Comparison of ENCODE assay signal across 10 mouse cellular contexts in the genomic region with DNA sequence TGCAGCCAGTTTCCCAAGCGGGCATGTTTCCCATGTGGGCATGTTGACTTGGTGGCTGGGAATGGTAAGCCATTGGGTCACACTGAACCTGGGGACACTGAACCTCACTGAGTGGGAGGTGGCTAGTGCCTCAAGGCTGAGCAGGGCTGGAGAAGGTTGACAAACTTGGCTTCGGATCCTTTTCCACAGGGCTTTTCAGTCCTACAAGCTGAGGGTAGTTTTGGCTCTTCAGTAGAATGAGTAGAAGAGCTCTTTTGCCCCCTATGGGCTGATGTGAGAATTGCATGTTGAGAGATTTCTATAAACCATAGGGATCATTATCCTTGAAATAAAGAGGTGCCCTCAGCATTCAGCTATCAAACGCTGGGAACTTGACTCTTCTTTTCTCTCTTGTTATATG. TPM values are rescaled to one million over a fixed set of nuclear protein-coding genes. Genes with fewer than 3 reads are reported as not detected.
A peak's percentile ranks its signal among the peaks of the same experiment; 100 is the strongest.
DNase-seq lines count a peak whose midpoint lies in the region; ATAC-seq lines count a peak whose summit lies in the region.
"Had no signal": no experiment of that assay in that cellular context is flagged by ENCODE, and none has a peak within 500 bp of the region (broad histone marks: within the 10 kb centered on the region; RNA-seq: fewer than 3 reads in every experiment).

No protein-coding gene starts in this region.

- ATAC-seq in midbrain, embryonic 16.5 days, result no peak
- no peak for ATAC-seq in embryonic facial prominence, embryonic 11.5 days (replicated peaks; ENCODE audit: insufficient number of reproducible peaks, low FRiP score, low TSS enrichment, low read depth)
- ATAC-seq in hindbrain, embryonic 12.5 days (ENCODE audit: low FRiP score), result peak; percentile 61; the same call in 1 of the 2 replicates

- no peaks in the 10 kb centered on the region for H3K4me1 ChIP-seq in midbrain, embryonic 10.5 days
- no peaks in the 10 kb centered on the region for H3K4me1 ChIP-seq in midbrain, embryonic 16.5 days (ENCODE audit: control insufficient read depth, insufficient read depth, low read length)
- H3K4me1 ChIP-seq in embryonic facial prominence, embryonic 11.5 days (ENCODE audit: control insufficient read depth, insufficient read depth, low read length), result no peaks in the 10 kb centered on the region
- no peaks in the 10 kb centered on the region for H3K4me1 ChIP-seq in hindbrain, embryonic 12.5 days
- H3K4me1 ChIP-seq: limb, embryonic 12.5 days had no signal

- no peak overlapping the region for H3K4me3 ChIP-seq in midbrain, embryonic 10.5 days
- H3K4me3 ChIP-seq in midbrain, embryonic 16.5 days (ENCODE audit: low read depth, low read length), result no peak overlapping the region
- H3K4me3 ChIP-seq in embryonic facial prominence, embryonic 11.5 days (ENCODE audit: low read depth, low read length), result no peak overlapping the region
- H3K4me3 ChIP-seq in hindbrain, embryonic 12.5 days, result no peak overlapping the region
- H3K4me3 ChIP-seq: limb, embryonic 12.5 days had no signal

- DNase-seq in midbrain, embryonic 10.5 days (ENCODE audit: low spot score), result peak; percentile 26
- peak; percentile 71 to 74 for DNase-seq in adrenal gland, postnatal 36 days
- peak; percentile 90 for DNase-seq in embryonic facial prominence, embryonic 11.5 days (ENCODE audit: low spot score)
- peak; percentile 37 for DNase-seq in layer of hippocampus, adult 9-11 months
- DNase-seq in lung, postnatal 25 days (ENCODE audit: low spot score), result peak; percentile 51
- DNase-seq in right cerebral cortex, postnatal 4 days, result peak; percentile 21

- no peak overlapping the region for H3K4me2 ChIP-seq in midbrain, embryonic 16.5 days (ENCODE audit: low read length)
- H3K4me2 ChIP-seq in embryonic facial prominence, embryonic 11.5 days (ENCODE audit: low read depth, low read length), result no peak overlapping the region
- no peak overlapping the region for H3K4me2 ChIP-seq in hindbrain, embryonic 12.5 days (replicated peaks)
- H3K4me2 ChIP-seq: limb, embryonic 12.5 days had no signal

- H3K9ac ChIP-seq in midbrain, embryonic 16.5 days (ENCODE audit: low read depth, low read length), result no peak overlapping the region
- no peak overlapping the region for H3K9ac ChIP-seq in embryonic facial prominence, embryonic 11.5 days (replicated peaks; ENCODE audit: low read length)
- no peak overlapping the region for H3K9ac ChIP-seq in hindbrain, embryonic 12.5 days
- H3K9ac ChIP-seq: limb, embryonic 12.5 days had no signal

- H3K27me3 ChIP-seq in midbrain, embryonic 10.5 days (ENCODE audit: low read depth, poor library complexity, severe bottlenecking), result no peaks in the 10 kb centered on the region
- no peaks in the 10 kb centered on the region for H3K27me3 ChIP-seq in midbrain, embryonic 16.5 days (ENCODE audit: control insufficient read depth, insufficient read depth, low read depth, low read length)
- H3K27me3 ChIP-seq in embryonic facial prominence, embryonic 11.5 days (ENCODE audit: control insufficient read depth, insufficient read depth, low read length), result no peaks in the 10 kb centered on the region
- H3K27me3 ChIP-seq in hindbrain, embryonic 12.5 days, result no peaks in the 10 kb centered on the region
- H3K27me3 ChIP-seq: limb, embryonic 12.5 days had no signal

- WGBS in midbrain, embryonic 10.5 days, result 43% methylated on average over 3 of the region's 3 CpGs
- 41% methylated on average over 3 of the region's 3 CpGs for WGBS in midbrain, embryonic 16.5 days
- 39% methylated on average over 3 of the region's 3 CpGs for WGBS in embryonic facial prominence, embryonic 11.5 days
- 37% methylated on average over 3 of the region's 3 CpGs for WGBS in hindbrain, embryonic 12.5 days

- no peaks in the 10 kb centered on the region for H3K9me3 ChIP-seq in midbrain, embryonic 10.5 days (replicated peaks)
- H3K9me3 ChIP-seq in midbrain, embryonic 16.5 days (replicated peaks; ENCODE audit: control insufficient read depth, low read length, poor library complexity, severe bottlenecking), result no peaks in the 10 kb centered on the region
- no peaks in the 10 kb centered on the region for H3K9me3 ChIP-seq in embryonic facial prominence, embryonic 11.5 days (replicated peaks; ENCODE audit: control insufficient read depth, low read length)
- H3K9me3 ChIP-seq in hindbrain, embryonic 12.5 days (replicated peaks), result no peaks in the 10 kb centered on the region
- H3K9me3 ChIP-seq: limb, embryonic 12.5 days had no signal

- no peak overlapping the region for H3K27ac ChIP-seq in midbrain, embryonic 10.5 days (replicated peaks)
- no peak overlapping the region for H3K27ac ChIP-seq in midbrain, embryonic 16.5 days (ENCODE audit: low read length)
- no peak overlapping the region for H3K27ac ChIP-seq in embryonic facial prominence, embryonic 11.5 days (replicated peaks; ENCODE audit: low read depth, low read length)
- no peak overlapping the region for H3K27ac ChIP-seq in hindbrain, embryonic 12.5 days
- H3K27ac ChIP-seq: limb, embryonic 12.5 days had no signal

- no peaks in the 10 kb centered on the region for H3K36me3 ChIP-seq in midbrain, embryonic 10.5 days
- no peaks in the 10 kb centered on the region for H3K36me3 ChIP-seq in midbrain, embryonic 16.5 days (ENCODE audit: control insufficient read depth, insufficient read depth, low read length)
- no peaks in the 10 kb centered on the region for H3K36me3 ChIP-seq in embryonic facial prominence, embryonic 11.5 days (replicated peaks; ENCODE audit: control insufficient read depth, insufficient read depth, low read depth, low read length)
- no peaks in the 10 kb centered on the region for H3K36me3 ChIP-seq in hindbrain, embryonic 12.5 days
- H3K36me3 ChIP-seq: limb, embryonic 12.5 days had no signal

RNA-seq across cellular contexts. Expression of a gene that starts 22.8 kb away (rescaled TPM):
- 0.22 and 0.26 TPM in 2 replicates for polyA plus RNA-seq in midbrain, embryonic 10.5 days (2016; fragmentation: Nextera tagmentation; extraction: Ambion mirVana)
- polyA plus RNA-seq in midbrain, embryonic 16.5 days (2015; fragmentation: Nextera tagmentation; extraction: Ambion mirVana), result 0.46 and 0.49 TPM in 2 replicates
- 1 to 10 TPM; 3.2 to 3.8 TPM for total RNA-seq in adrenal gland, postnatal 36 days (2021)
- polyA plus RNA-seq in embryonic facial prominence, embryonic 11.5 days (2014; fragmentation: Nextera tagmentation; extraction: Ambion mirVana), result 0.33 and 0.34 TPM in 2 replicates
- polyA plus RNA-seq in hindbrain, embryonic 12.5 days (2016; fragmentation: Nextera tagmentation; extraction: Ambion mirVana), result 0.10 and 0.16 TPM in 2 replicates

RNA-seq across cellular contexts. Expression of a gene that starts 42.2 kb away (rescaled TPM):
- polyA plus RNA-seq in midbrain, embryonic 10.5 days (2016; fragmentation: Nextera tagmentation; extraction: Ambion mirVana), result 4.3 and 5.1 TPM in 2 replicates
- polyA plus RNA-seq in midbrain, embryonic 16.5 days (2015; fragmentation: Nextera tagmentation; extraction: Ambion mirVana), result not detected in 2 replicates
- total RNA-seq in adrenal gland, postnatal 36 days (2021), result not detected
- polyA plus RNA-seq in embryonic facial prominence, embryonic 11.5 days (2014; fragmentation: Nextera tagmentation; extraction: Ambion mirVana), result 6.6 and 10.8 TPM in 2 replicates
- 1.8 and 2.0 TPM in 2 replicates for polyA plus RNA-seq in hindbrain, embryonic 12.5 days (2016; fragmentation: Nextera tagmentation; extraction: Ambion mirVana)
- total RNA-seq: adrenal gland, adult 18-20 months had no signal

RNA-seq across cellular contexts. Expression of a gene that starts 57.0 kb away (rescaled TPM):
- 6.5 and 7.6 TPM in 2 replicates for polyA plus RNA-seq in midbrain, embryonic 10.5 days (2016; fragmentation: Nextera tagmentation; extraction: Ambion mirVana)
- polyA plus RNA-seq in midbrain, embryonic 16.5 days (2015; fragmentation: Nextera tagmentation; extraction: Ambion mirVana), result 6.5 TPM in 2 replicates
- 100 to 1,000 TPM; 103 to 125 TPM for total RNA-seq in adrenal gland, postnatal 36 days (2021)
- 23.7 and 32.3 TPM in 2 replicates for polyA plus RNA-seq in embryonic facial prominence, embryonic 11.5 days (2014; fragmentation: Nextera tagmentation; extraction: Ambion mirVana)
- 25.1 and 30.2 TPM in 2 replicates for polyA plus RNA-seq in hindbrain, embryonic 12.5 days (2016; fragmentation: Nextera tagmentation; extraction: Ambion mirVana)

Comparison
In these comparisons a context has a peak if more than half of its experiments do, and no peak if none do; other contexts are left out.
1. DNase-seq: peak in every context shown above with its lines; median percentile 90 in embryonic facial prominence, embryonic 11.5 days; 72 in adrenal gland, postnatal 36 days; 51 in lung, postnatal 25 days; 37 in layer of hippocampus, adult 9-11 months; 26 in midbrain, embryonic 10.5 days; 21 in right cerebral cortex, postnatal 4 days.